Mouse (Mus musculus) myocyte (in vitro differentiated cells): ENCODE measurements around the gene Gdpd3.

ENCODE experiments used
- CEBPB ChIP-seq: IDR thresholded peaks from 2 replicates; pipeline ENCODE4 v1.6.1; 2011; ENCODE audit warnings: mild to moderate bottlenecking, moderate library complexity; ENCODE audit not compliant: poor library complexity, insufficient read depth, severe bottlenecking
- E2F4 ChIP-seq: IDR thresholded peaks from one replicate; pipeline ENCODE4 v1.6.1; 2011; ENCODE audit warnings: mild to moderate bottlenecking, control low read depth, moderate library complexity; ENCODE audit not compliant: insufficient read depth
- MAX ChIP-seq: IDR thresholded peaks from one replicate; pipeline ENCODE4 v1.6.1; 2011; ENCODE audit warnings: low read depth, mild to moderate bottlenecking, control low read depth
- POLR2A ChIP-seq: IDR thresholded peaks from one replicate; pipeline ENCODE4 v1.6.1; 2011; ENCODE audit warnings: low read depth, mild to moderate bottlenecking, control low read depth, moderate library complexity; ENCODE audit not compliant: insufficient read length
- POLR2AphosphoS2 ChIP-seq: IDR thresholded peaks from one replicate; pipeline ENCODE4 v1.6.1; 2011; ENCODE audit warnings: low read depth, control low read depth; ENCODE audit not compliant: insufficient read length
- SRF ChIP-seq: IDR thresholded peaks from one replicate; pipeline ENCODE4 v1.6.1; 2011; ENCODE audit warnings: low read depth; ENCODE audit not compliant: control insufficient read depth, insufficient read length
- TCF12 ChIP-seq: IDR thresholded peaks from one replicate; pipeline ENCODE4 v1.6.1; 2011; ENCODE audit warnings: mild to moderate bottlenecking, control low read depth; ENCODE audit not compliant: poor library complexity, insufficient read depth, severe bottlenecking
- USF1 ChIP-seq: IDR thresholded peaks from one replicate; pipeline ENCODE4 v1.6.1; 2011; ENCODE audit warnings: low read depth, mild to moderate bottlenecking, control low read depth, moderate library complexity

GRCm38 (mm10) chr7:126754866-126755265 lies 11.3 kb upstream of the Gdpd3 start:
- no peak for TF ChIP-seq POLR2A
- TF ChIP-seq USF1, result no peak
- TF ChIP-seq MAX, result no peak
- TF ChIP-seq CEBPB, result no peak
- no peak for TF ChIP-seq SRF
- TF ChIP-seq TCF12, result no peak
- TF ChIP-seq POLR2AphosphoS2, result no peak
- no peak for TF ChIP-seq E2F4
